Mouse (Mus musculus) lung, embryonic 14.5 days (tissue): ENCODE data around the gene Ece1. TPM values are rescaled to one million over a fixed set of nuclear protein-coding genes. Genes with fewer than 3 reads are reported as not detected.

Experiments
- ATAC-seq: fragments of 200-750 bp; cut with Nextera tagmentation; 2 replicates; pipeline ENCODE4 v1.8.0; 2017; ENCODE audit warnings: mild to moderate bottlenecking, moderate TSS enrichment, moderate library complexity; ENCODE audit not compliant: insufficient read depth
- DNase-seq: peaks from one replicate; pipeline ENCODE4 v3.0.0-alpha.2; 2015
- H3K27ac ChIP-seq: fragments of 300-500 bp; sonication (generic); 2 replicates; pipeline ENCODE4 v1.5.1; 2014; ENCODE audit warnings: low read depth, mild to moderate bottlenecking, moderate library complexity
- H3K27me3 ChIP-seq: fragments of 300-500 bp; sonication (generic); 2 replicates; pipeline ENCODE4 v1.6.1; 2014; ENCODE audit warnings: low read length, control low read depth; ENCODE audit not compliant: insufficient read depth
- H3K36me3 ChIP-seq: fragments of 300-500 bp; sonication (generic); 2 replicates; pipeline ENCODE4 v1.6.1; 2014; ENCODE audit warnings: control low read depth; ENCODE audit not compliant: insufficient read depth
- H3K4me1 ChIP-seq: fragments of 300-500 bp; sonication (generic); 2 replicates; pipeline ENCODE4 v1.6.1; 2014; ENCODE audit warnings: antibody characterized with exemption, control low read depth; ENCODE audit not compliant: insufficient read depth
- H3K4me2 ChIP-seq: fragments of 300-500 bp; sonication (generic); 2 replicates; pipeline ENCODE4 v1.6.1; 2014; ENCODE audit warnings: mild to moderate bottlenecking
- H3K4me3 ChIP-seq: fragments of 300-500 bp; sonication (generic); 2 replicates; pipeline ENCODE4 v1.5.1; 2014; ENCODE audit warnings: low read depth, low read length
- H3K9ac ChIP-seq: fragments of 300-500 bp; sonication (generic); 2 replicates; pipeline ENCODE4 v1.6.1; 2014
- H3K9me3 ChIP-seq: fragments of 300-500 bp; sonication (generic); 2 replicates; pipeline ENCODE4 v1.6.1; 2016; ENCODE audit warnings: low read depth, low read length, control low read depth
- CTCF ChIP-seq: IDR thresholded peaks from 2 replicates; pipeline ENCODE4 v1.5.1; 2016; ENCODE audit warnings: antibody characterized with exemption, low read depth
- WGBS: fragments of 180-500 bp; shearing (Covaris S2); extraction: QIAGEN DNeasy Blood & Tissue Kit; methylation state at CpG from one replicate; pipeline ENCODE4 v1.1.7; 2014; 5-methylcytosine and 5-hydroxymethylcytosine counted together
- polyA plus RNA-seq: library from polyadenylated mRNA; unstranded; fragments of >200 nt; fragmentation: Nextera tagmentation; extraction: Ambion mirVana; gene quantifications from 2 replicates; pipeline ENCODE4 v1.2.1, GENCODE M21; 2014

Gene Ece1
- polyA plus RNA-seq, 1 experiment from 2014 or later: 59.3 TPM

DNA sequence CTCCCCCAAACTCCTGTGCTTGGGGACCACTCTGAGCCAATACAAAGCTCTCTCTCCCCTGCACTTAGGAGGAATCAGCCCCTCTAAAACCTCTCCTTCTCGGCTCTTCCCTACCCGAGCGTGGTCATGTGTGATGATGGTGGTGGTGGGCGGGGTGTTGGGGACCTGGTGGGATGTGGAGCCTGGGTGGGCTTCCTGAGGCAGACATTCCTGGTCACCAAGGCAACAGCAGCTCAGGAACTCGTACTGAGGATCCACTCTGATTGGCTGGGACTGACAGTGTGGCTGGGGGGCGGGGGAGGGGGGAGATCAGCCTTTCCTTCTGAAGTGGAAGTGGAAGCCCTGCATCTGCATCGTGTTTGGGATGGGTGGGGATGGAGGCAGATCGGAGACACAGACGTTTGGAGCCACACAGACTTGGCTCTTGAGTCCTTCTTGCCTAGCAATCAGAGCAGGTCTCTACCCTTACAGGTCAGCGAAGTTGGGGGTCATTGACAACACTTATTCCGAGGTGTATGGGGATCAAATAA lies 30.7 kb downstream of the Ece1 start:
- TF ChIP-seq CTCF: no peak
- 8% methylated on average over 11 of the region's 11 CpGs for WGBS
- H3K36me3 ChIP-seq: no peaks in the 10 kb centered on the region
- no peak overlapping the region for H3K4me3 ChIP-seq
- DNase-seq (no peak), ATAC-seq (no peak)
- H3K27ac ChIP-seq: no peak overlapping the region
- no peak overlapping the region for H3K4me2 ChIP-seq
- no peak overlapping the region for H3K9ac ChIP-seq
- no peaks in the 10 kb centered on the region for H3K27me3 ChIP-seq
- H3K4me1 ChIP-seq: peaks cover 4% of the 10 kb centered on the region
- H3K9me3 ChIP-seq: no peaks in the 10 kb centered on the region

DNA sequence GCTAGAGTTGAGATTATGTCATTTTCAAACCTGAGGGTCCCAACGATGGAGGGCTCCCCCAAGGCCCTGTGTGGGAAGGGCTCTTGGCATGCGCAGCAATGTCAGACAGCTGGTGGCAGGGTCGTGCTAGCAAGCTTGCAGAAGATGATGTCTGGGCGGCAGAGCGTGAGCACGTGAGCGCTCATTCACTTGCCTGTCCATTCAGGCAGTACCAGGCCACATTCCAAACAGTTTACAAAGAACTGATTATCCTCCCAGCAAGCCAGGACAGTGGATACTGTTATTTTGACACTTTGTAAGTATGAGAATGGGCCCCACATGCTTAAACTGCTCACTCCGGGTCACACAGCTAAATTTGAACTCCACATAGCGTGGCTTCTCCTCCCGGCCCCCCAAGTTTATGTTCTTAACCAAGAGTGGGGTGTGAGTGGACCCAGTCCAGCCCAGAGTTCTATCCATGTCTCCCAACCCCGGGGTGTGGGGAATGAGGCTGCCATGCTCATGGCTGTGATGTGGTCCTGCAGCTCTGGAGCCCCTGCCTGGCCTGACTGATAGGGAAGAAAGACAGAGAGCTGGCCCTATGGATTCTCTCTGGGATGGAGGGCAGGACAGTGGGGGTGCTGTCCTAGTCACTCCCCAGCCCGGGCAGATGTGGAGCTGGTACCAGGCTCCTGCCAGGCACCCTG lies 34.7 kb downstream of the Ece1 start:
- Histone ChIP-seq H3K9me3 (no peaks in the 10 kb centered on the region), H3K4me3 (no peak overlapping the region), H3K27ac (0 out of 2 replicates have a peak overlapping the region, but pooled peaks have one; percentile 31), H3K9ac (no peak overlapping the region), H3K36me3 (no peaks in the 10 kb centered on the region), H3K4me2 (no peak overlapping the region), H3K27me3 (peaks cover 5% of the 10 kb centered on the region; the same call in 1 of the 2 replicates), H3K4me1 (peaks cover 6% of the 10 kb centered on the region)
- 26% methylated on average over 12 of the region's 12 CpGs for WGBS
- DNase-seq: peak; percentile 44
- peak; percentile 8; the same call in 1 of the 2 replicates for ATAC-seq
- TF ChIP-seq CTCF: no peak

DNA sequence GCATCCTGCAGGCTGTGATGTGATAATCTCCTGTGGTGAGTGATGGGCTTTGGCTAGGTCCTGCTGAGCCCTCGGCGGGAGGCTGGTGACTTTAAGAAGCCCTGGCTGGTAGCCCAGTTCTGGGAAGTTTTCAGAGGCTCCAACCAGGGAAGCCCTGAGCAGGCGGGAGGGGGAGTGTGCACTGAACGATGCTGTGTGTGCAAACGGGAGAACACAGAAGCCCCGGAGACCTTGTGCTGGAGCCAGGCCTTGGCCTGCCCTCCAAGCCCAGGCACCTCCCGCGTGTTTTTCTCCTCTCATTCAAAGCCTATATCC lies 35.2 kb downstream of the Ece1 start:
- Histone ChIP-seq H3K27ac (no peak overlapping the region), H3K9ac (no peak overlapping the region), H3K4me2 (no peak overlapping the region; the same call in 1 of the 2 replicates), H3K36me3 (no peaks in the 10 kb centered on the region), H3K4me1 (peaks cover 6% of the 10 kb centered on the region), H3K27me3 (peaks cover 5% of the 10 kb centered on the region; the same call in 1 of the 2 replicates), H3K4me3 (no peak overlapping the region), H3K9me3 (no peaks in the 10 kb centered on the region)
- DNase-seq (peak; percentile 93), ATAC-seq (peak; percentile 67)
- no peak for TF ChIP-seq CTCF
- 10% methylated on average over 8 of the region's 8 CpGs for WGBS

DNA sequence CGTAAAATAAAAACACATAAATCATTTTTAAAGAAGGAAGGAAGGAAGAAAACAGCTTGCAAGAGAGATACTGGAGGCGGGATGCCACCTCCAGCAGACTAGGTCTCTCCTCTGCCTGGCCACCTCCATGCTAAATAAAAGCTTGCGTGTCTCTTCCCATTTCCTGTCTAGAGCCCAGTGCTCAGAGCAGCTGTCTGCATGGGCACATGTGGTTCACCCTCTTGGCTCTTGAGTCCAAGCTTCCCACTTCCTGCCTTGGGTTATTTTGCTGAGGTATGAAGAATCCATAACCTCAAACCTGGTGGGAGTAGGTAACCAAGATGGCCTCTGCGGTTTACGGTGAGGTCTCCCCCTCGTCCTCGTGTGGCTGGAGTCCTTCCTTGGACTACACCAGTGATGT lies 36.5 kb downstream of the Ece1 start:
- H3K36me3 ChIP-seq: no peaks in the 10 kb centered on the region
- peaks cover 6% of the 10 kb centered on the region for H3K4me1 ChIP-seq
- H3K27ac ChIP-seq: no peak overlapping the region
- H3K4me3 ChIP-seq: no peak overlapping the region
- DNase-seq (no peak), ATAC-seq (no peak)
- no peaks in the 10 kb centered on the region for H3K9me3 ChIP-seq
- H3K4me2 ChIP-seq: no peak overlapping the region
- 70% methylated on average over 7 of the region's 7 CpGs for WGBS
- peaks cover 5% of the 10 kb centered on the region; the same call in 1 of the 2 replicates for H3K27me3 ChIP-seq
- no peak overlapping the region for H3K9ac ChIP-seq
- TF ChIP-seq CTCF: no peak

DNA sequence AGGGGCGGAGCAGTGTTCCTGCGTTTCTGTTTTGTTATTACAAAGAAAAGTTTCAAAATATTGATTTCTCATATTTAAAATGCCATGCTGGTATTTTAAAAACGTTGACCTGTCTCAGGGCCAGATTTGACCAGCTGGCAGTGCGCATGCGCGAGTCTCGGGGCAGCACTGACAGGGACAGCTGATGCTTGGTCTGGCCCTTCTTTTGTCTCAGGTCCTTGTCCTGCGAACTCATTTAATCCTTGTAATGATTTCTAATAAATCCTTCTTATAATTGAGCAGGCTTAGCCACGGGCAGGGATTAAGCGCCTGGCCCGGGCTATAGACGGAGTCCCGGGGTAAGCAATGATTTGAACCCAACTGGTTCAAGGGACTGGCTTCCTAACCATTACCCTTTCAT lies 40.2 kb downstream of the Ece1 start:
- WGBS: 79% methylated on average over 13 of the region's 13 CpGs
- no peak overlapping the region for H3K4me2 ChIP-seq
- no peak for TF ChIP-seq CTCF
- peaks cover 6% of the 10 kb centered on the region for H3K4me1 ChIP-seq
- no peak overlapping the region for H3K27ac ChIP-seq
- H3K9me3 ChIP-seq: no peaks in the 10 kb centered on the region
- no peaks in the 10 kb centered on the region for H3K36me3 ChIP-seq
- H3K9ac ChIP-seq: no peak overlapping the region
- no peak for ATAC-seq
- no peak for DNase-seq
- no peak overlapping the region for H3K4me3 ChIP-seq
- peaks cover 5% of the 10 kb centered on the region; the same call in 1 of the 2 replicates for H3K27me3 ChIP-seq

DNA sequence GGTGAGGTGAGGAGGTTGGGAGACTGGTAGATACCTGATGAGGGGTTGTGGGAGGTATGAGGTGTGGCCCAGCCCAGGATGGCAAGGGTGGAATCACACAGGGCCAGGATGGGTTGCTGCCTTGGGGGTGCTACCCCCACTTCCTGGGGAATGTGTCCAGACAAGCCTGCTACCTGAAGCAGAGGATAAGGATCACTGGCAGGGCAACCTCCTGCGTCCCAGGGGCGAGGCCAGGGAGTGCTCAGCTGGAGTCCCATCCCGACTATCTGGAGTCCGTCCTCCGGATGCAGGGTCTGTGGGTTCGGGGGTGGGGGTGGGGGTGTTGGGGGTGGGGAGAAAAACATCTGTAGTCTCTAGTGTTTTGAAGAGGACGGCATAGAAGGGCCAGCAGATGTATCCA lies 40.8 kb downstream of the Ece1 start:
- WGBS: 31% methylated on average over 7 of the region's 7 CpGs
- no peak overlapping the region for H3K9ac ChIP-seq
- H3K9me3 ChIP-seq: no peaks in the 10 kb centered on the region
- no peak for TF ChIP-seq CTCF
- DNase-seq (no peak), ATAC-seq (no peak)
- peaks cover 1% of the 10 kb centered on the region for H3K4me1 ChIP-seq
- no peak overlapping the region for H3K4me2 ChIP-seq
- H3K4me3 ChIP-seq: no peak overlapping the region
- H3K36me3 ChIP-seq: no peaks in the 10 kb centered on the region
- H3K27me3 ChIP-seq: peaks cover 5% of the 10 kb centered on the region; the same call in 1 of the 2 replicates
- H3K27ac ChIP-seq: no peak overlapping the region

DNA sequence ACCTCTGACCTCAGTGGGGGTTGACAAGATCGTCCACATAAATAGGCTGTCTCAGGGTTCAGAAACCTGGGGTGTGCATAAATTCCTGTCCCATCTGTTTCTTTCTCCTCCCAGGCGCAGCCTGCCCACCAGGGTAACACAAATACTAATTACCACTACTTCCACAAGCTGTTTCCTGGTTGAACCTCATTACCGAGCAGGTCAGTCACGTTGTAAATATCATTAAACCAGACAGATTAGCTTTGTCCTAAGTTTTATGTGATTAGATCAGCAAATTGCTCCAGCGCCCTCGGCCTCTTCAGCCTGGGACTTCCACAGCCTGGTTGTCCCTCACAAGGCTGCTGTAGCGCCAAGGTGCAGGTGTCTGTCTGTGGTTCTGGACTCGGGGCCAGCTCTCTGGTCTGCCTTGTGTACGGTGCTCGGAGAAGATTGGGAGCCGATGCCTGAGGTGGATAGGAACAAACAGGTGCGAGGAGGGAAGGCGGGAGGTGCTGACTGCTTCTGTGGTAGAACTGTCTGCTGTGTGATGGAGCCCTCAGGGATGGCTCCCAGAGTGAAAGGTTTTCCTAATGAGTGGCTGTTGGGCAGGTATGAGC lies 43.0 kb downstream of the Ece1 start:
- no peak for ATAC-seq
- Histone ChIP-seq H3K36me3 (no peaks in the 10 kb centered on the region), H3K27me3 (no peaks in the 10 kb centered on the region), H3K27ac (no peak overlapping the region), H3K4me1 (peaks cover 5% of the 10 kb centered on the region; the same call in 1 of the 2 replicates), H3K4me3 (no peak overlapping the region), H3K4me2 (no peak overlapping the region), H3K9me3 (no peaks in the 10 kb centered on the region), H3K9ac (no peak overlapping the region)
- TF ChIP-seq CTCF: no peak
- DNase-seq: no peak
- WGBS: 63% methylated on average over 13 of the region's 13 CpGs
